Mouse (Mus musculus): ENCODE results near the gene Shkbp1.

Gene Shkbp1

GRCm38 (mm10) chr7:27366082-27366844, 10.4 kb upstream of the Shkbp1 start:
- DNase-seq (ENCODE audit: low spot score in 2 of 2): no peak

DNA sequence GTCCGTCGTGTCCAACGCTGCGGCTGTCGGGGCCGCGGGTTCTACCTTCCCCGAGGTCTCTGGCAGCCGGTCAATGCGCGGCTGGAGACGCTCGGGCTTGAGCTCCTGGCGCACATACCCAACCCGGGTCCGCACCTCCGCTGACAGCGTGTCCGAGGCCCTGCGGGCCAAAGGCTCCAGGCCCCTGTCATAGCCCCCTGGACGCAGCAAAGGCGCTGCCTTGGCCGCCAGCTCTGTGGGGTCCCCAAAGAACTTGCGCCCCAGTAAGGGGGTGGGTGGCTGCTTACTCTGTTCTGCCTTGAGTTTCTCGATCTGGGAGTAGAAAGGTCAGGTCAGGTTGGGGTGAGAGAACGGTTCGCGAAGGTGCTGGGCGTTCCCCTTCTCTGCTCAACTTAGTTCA, 8.6 kb upstream of the Shkbp1 start:
- no peak for DNase-seq (ENCODE audit: low spot score in 2 of 2)

DNA sequence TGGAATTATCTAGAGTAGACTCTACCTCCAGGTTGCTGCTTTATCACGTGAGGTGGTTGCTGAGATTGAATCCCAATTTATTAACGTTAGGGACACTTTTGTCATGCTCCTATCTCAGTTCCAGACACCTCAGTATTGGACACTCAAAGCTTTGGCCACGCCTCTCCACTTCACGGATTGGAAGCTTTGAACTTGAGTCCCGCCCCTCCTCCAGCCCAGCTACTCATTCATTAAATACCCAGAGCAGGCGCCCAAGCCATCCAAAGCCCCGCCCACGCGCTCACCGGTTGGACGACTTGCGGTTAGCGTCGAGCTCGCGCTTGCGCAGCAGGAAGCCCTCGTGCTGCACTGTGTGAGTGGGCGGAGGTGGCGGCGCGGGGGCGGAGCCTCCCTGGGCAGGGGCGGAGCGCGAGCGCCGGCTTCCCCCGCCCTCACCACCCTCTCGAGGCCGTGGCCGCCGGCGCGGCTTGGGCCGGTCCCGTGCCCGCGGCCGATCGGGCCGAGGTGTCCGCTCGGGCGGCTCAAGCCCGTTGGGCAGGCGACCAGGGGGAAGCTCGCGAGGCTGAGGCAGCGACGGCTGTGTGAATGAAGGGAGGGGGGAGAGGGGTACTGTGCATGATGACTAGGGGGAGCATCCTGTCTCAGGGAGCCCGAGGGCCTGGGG, 5.6 kb upstream of the Shkbp1 start:
- DNase-seq (ENCODE audit: low spot score in 2 of 2): peak; percentile 100

- DNase-seq (ENCODE audit: low spot score in 2 of 2): no peak
Observed at GRCm38 (mm10) chr7:27360749-27361148, 4.9 kb upstream of the Shkbp1 start.

- no peak for DNase-seq (ENCODE audit: low spot score in 2 of 2)
Observed at GRCm38 (mm10) chr7:27359706-27360358, 4.0 kb upstream of the Shkbp1 start.

DNA sequence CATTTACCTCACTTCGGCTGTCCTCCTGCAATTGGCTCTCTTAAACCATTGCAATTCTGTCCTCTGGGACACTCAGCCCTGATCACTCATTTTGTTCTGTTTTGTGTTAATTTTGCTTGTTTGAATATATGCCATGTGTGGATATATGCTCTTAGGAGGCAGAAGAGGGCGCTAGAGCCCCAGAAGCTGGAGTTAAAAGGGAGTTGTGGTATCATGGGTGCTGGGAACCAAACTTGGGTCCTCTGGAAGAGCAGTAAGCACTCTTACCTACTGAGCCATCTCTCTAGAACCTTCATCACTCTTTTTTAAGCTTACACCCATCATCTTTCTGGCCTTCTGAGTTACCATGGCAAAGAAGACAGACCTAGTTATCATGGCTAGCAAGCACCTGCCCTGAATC, 3.3 kb upstream of the Shkbp1 start:
- no peak for DNase-seq (ENCODE audit: low spot score in 2 of 2)

GRCm38 (mm10) chr7:27357595-27357978, 1.8 kb upstream of the Shkbp1 start:
- DNase-seq (ENCODE audit: low spot score in 2 of 2): no peak

DNA sequence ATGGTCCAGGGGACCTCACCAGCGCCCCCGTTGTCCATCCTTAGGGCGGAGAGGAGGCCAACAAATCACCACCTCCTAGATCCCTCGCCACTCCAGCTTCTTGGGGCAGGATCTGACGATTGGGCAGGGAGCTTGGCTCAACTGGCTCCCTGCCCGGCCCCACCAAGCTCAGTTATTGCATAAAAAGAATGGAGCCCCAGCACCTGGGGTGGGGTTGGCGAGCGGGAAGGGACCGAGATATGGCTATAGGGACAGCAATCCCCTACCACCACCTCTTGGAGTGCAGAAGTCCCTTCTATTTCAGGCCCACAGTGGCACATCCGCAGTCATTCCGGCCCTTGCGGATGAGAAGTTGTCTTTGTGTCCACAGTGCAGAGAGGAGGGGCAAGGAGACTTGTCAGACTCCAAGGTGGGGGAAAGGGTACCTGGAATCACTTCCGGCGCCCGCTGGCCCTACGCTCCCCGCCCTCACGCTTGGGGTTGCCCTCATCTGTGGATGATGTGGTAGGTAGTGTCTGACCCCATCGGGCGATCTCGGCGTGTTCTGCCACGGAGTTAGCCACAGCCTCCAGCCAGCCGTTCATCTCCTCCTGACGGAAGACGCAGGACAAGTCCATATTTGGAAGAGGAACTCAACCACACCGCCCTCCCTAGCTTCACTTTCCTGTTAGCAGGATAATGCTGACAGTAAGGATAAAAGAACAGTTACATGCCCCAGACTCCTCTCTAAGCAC, 1.2 kb upstream of the Shkbp1 start, which contains the start of gene Gm20479:
Gene Gm20479 (minus strand): TSS at position 559 of the 734 bp plus-strand sequence.
- DNase-seq (ENCODE audit: low spot score in 2 of 2): peak; percentile 34 to 50

DNA sequence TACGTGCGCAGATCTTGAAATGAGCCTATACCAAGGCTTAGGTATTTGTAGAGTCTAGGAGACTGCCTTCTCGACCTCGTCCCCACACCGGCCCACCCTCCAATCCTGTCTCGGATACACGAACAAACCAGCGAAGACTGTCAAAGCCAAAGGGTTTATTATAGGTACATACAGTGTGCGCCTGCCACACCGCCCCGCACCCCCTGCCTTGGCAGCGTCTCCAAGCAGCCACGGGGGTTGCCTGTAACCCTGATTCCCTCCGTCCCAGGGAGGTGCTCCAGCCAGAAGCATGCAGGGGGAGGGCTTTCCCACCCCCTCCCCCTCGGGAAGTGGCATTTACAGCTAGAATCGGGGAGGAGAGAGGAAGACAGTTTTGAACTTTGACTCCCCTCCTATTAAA, 429 bp upstream of the Shkbp1 start:
- peak in 1 of 2 experiments; percentile 52 for DNase-seq (ENCODE audit: low spot score in 2 of 2)

DNA sequence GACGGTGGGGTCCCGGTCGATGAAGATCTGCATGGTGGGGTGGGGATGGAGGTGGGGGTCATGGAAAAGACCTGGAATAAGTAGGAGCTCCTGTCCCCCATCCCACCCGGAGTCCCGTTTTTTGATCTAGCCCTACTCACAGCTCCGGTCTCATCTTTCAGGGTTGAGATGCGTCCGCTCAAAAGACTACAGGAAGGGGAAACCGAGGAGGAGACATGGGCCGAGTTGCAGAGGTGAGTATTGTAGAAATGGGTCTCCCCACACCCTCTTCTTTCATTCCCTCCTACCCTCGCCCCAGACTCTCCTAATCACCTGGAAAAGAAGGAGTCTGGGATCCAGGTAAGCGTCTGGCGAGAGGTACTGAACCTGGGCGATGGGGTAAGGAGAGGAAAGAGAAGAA, 558 bp downstream of the Shkbp1 start:
- DNase-seq (ENCODE audit: low spot score in 2 of 2): peak in 1 of 2 experiments; percentile 31

DNA sequence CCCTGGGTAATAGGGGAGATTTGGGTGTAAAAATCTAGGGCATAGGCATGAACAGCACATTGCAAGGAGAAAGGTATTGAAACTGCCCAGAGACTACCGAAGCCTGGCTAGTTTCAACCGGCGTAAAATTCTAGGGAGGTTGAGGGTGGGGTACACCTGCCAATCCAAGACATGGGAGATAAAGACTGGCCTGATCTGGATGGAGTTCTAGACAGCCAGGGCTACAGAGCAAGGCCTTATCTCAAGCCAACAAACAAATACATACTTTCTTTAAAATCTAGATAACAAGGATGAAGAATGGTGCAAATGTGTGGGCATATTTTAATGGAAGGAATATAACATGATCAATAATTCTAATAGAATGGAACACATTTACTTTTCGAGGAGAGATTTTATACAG, 1.0 kb downstream of the Shkbp1 start:
- DNase-seq (ENCODE audit: low spot score in 2 of 2): no peak

DNA sequence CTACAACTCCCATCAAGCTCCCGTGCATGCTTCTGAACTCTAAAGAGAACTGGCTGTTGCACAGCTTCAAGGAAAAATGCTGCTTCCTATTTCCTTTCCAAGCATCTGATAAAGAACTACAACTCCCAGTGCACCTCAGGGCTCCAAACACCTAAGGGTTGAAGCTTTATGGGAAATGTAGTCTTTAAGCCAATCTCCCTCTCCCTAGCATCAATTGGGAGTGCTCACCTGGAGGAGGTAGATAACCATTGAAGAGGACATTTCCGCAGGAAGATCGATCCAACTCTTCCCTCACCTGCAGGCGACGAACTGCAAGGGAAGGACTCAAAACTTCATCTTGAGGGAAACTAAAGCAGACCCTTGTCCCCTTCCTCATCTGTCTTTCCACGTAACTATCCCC, 1.7 kb downstream of the Shkbp1 start:
- peak in 1 of 2 experiments; percentile 70 for DNase-seq (ENCODE audit: low spot score in 2 of 2)

- DNase-seq (ENCODE audit: low spot score in 2 of 2): no peak
Observed at GRCm38 (mm10) chr7:27345444-27345843, 10.4 kb downstream of the Shkbp1 start.

- peak in 1 of 2 experiments; percentile 28 for DNase-seq (ENCODE audit: low spot score in 2 of 2)
Observed at GRCm38 (mm10) chr7:27342595-27342994, 13.2 kb downstream of the Shkbp1 start.

DNA sequence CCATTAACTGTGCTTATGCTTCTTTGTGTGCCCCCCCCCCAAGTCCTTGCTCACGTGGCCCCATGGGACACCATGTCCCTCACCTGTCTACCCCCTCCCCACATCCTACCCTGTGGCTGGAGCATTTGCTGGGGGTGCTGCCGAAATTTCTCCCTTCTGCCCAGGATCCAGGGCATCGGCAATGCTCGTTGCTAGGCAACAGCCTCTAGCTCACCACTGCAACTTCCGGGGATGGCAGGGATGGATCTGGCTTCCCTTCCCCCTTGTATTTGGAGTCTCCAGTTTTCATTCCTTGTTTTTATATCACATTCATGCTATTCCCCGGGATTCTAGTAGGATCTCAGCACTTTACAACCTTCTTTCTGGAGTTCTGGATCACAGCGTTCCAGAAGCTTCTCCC, 16.3 kb downstream of the Shkbp1 start:
- DNase-seq (ENCODE audit: low spot score in 2 of 2): peak; percentile 82 to 89

DNA sequence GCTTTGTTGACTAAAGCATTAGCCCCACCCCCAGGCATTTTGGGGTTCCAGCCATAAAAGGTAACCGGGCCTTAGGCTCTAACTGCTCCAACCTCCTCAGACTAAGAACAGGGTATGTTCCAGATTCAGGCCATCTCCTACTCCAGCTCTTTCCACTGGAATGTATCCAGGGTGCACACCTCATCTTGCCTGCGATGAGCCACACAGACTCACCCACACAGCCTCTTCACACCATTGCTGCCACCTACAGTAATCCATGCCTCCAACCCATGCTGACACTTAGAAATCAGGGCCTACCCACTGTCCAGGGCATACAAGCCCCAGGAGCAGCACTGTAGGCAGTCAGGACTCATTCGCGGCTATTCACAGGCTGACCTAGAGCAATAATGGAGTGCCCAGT, 16.7 kb downstream of the Shkbp1 start:
- peak in 1 of 2 experiments; percentile 44 for DNase-seq (ENCODE audit: low spot score in 2 of 2)

GRCm38 (mm10) chr7:27337175-27337853, 18.5 kb downstream of the Shkbp1 start, which contains the start of gene Ltbp4:
TSS of gene Ltbp4 (minus strand) at chr7:27337692.
- peak in 1 of 2 experiments; percentile 50 for DNase-seq (ENCODE audit: low spot score in 2 of 2)

DNA sequence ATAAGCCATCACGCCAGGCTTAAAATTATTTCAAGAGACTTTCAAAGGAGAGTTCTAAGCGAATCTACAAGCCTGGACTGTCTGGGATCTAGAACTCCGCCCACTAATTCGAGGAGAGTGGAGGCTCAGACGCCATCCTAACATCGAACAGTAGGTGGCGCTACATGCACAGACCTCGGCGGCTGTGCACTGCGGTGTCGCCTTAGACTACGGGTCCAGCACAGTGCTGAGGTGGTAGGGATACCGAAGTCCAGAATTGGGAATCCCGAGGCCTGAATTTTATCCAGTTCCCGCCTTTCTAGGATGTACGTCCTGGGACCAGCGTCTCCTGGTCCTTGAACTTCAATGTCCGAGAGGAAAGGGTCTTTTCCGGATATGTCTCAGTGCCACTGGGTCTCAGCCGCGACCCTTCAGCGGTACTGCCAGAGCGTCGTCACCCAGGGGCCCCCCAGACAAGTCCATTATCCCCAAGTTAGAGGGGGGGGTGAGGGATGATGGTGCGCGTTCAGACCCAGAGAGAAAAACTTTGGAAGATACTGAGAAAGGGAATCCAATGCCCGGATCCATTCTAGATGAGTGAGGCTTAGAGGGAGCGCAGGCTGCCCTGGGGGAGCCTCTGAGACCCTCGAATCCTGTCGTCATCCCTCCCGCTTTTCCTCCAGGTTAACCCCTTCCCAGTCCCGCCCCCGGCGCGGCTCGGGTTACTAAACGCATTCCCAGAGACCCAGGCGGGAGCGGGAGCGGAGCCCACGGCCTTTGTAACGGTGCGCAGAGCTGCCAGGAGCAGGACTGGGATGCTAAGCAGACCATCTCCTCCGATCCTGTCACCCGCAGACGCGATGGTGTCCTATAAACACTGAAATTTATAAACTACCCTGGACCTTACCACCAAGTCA, 19.6 kb downstream of the Shkbp1 start:
- DNase-seq (ENCODE audit: low spot score in 2 of 2): peak; percentile 90 to 93

DNA sequence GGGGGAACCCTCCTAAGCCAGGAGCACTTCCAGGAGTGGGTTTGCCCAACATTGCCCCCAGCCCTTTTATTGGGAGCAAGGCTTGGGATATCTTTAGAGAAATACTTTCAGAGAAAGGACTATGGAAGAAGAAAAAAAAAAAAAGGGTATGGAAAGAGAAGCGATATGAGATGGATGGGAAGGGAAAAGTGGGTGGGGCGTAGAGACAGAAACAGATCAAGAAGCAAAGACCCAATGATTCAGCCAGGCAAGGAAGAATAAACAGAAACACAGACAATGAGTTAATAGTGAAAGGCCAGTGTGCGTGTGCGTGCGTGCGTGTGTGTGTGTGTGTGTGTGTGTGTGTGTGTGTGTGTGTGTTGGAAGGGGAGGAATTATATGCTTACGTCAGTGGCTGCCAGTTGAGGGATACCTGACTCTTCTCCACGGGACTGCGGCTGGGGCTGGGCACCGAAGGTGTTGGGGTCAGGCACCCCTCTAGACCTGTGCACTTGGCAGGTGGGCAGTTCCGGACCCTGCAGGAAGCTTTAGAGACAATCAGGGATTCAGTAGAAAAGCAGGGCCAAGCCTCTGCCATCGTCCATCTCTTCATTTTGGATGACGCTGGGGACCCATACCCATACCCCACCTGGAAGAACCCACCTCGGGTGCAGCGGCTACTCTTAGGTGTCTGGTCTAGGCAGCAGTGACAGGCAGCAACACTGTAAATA, 20.7 kb downstream of the Shkbp1 start:
- no peak for DNase-seq (ENCODE audit: low spot score in 2 of 2)
